Mouse (Mus musculus): ENCODE data around the gene Samd4b. TPM values are rescaled to one million over a fixed set of nuclear protein-coding genes. Genes with fewer than 3 reads are reported as not detected.

The Samd4b gene
- total and polyA plus RNA-seq, 2 experiments from 2014 or later, result 12.4 to 53.5 TPM

DNA sequence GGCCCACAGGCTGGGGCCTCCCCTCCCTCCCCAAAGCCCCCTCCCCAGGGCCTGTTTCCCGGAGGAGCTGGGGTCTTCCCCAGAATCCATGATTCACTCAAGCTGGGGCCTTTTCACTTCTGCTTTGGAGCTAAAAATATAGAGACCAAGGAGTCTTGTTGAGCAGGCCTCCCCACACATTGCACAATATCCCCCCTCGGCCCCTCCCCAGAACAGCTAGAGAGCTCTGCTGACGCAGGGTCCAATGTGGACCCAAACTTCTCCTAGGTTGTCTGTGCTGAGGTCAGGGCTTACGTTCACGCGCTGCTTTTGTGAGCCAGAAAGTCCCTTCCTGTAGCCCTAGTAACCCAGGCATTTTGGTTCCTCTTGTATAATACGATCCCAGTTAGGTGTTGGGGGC, 211.9 kb downstream of the Samd4b start:
- H3K4me1 ChIP-seq (ENCODE audit: control insufficient read depth, insufficient read depth), result peaks cover 25% of the 10 kb centered on the region
- H3K4me3 ChIP-seq (ENCODE audit: low read depth, low read length), result no peak overlapping the region
- no peak overlapping the region for H3K4me2 ChIP-seq (ENCODE audit: low read depth, low read length)
- H3K27ac ChIP-seq (ENCODE audit: low read depth), result peak overlapping the region; percentile 36; the same call in 1 of the 2 replicates
- no peaks in the 10 kb centered on the region for H3K27me3 ChIP-seq (ENCODE audit: control insufficient read depth, insufficient read depth, low read length)
- DNase-seq (ENCODE audit: low spot score) (no peak), ATAC-seq (ENCODE audit: insufficient read depth, low read depth) (no peak)
- no peak overlapping the region; the same call in 1 of the 2 replicates for H3K9ac ChIP-seq (replicated peaks; ENCODE audit: low read depth, low read length)
- WGBS, result 73% methylated on average over 7 of the region's 7 CpGs
- no peak for TF ChIP-seq CTCF (IDR thresholded peaks at IDR 0.05; ENCODE audit: low read depth)
- TF ChIP-seq EP300 (IDR thresholded peaks at IDR 0.05; ENCODE audit: low read depth), result no peak
- H3K36me3 ChIP-seq (replicated peaks; ENCODE audit: control insufficient read depth, insufficient read depth, low read length), result peaks cover 43% of the 10 kb centered on the region
- no peaks in the 10 kb centered on the region for H3K9me3 ChIP-seq (replicated peaks; ENCODE audit: control insufficient read depth, low read length)

DNA sequence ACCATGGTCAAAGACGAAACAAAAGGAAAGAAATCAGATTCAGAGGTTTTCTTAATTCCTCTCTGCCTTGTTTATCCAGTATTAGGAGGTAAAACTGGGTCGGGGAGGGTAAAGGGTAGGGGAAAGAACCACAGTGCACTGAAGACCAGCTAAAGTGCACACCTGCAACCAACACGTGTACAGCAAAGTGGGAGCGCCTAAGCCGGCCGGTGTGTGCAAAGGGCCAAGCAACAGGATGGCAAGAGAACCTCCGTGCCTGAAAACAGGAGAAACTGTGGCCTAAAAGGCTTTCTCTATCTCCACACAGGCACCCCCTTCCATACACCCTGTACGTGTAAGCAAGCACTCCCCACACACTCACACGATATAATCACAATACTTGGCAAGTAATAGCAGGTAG, 212.7 kb downstream of the Samd4b start:
- Histone ChIP-seq H3K4me1 (ENCODE audit: control insufficient read depth, insufficient read depth) (peaks cover 33% of the 10 kb centered on the region), H3K4me2 (ENCODE audit: low read depth, low read length) (no peak overlapping the region), H3K4me3 (ENCODE audit: low read depth, low read length) (no peak overlapping the region), H3K36me3 (replicated peaks; ENCODE audit: control insufficient read depth, insufficient read depth, low read length) (peaks cover 35% of the 10 kb centered on the region), H3K27ac (ENCODE audit: low read depth) (peak overlapping the region; percentile 36; the same call in 1 of the 2 replicates), H3K9ac (replicated peaks; ENCODE audit: low read depth, low read length) (no peak overlapping the region), H3K27me3 (ENCODE audit: control insufficient read depth, insufficient read depth, low read length) (no peaks in the 10 kb centered on the region), H3K9me3 (replicated peaks; ENCODE audit: control insufficient read depth, low read length) (no peaks in the 10 kb centered on the region)
- no peak for DNase-seq (ENCODE audit: low spot score)
- ATAC-seq (ENCODE audit: insufficient read depth, low read depth), result no peak
- 86% methylated on average over 9 of the region's 9 CpGs for WGBS
- no peak for TF ChIP-seq CTCF (IDR thresholded peaks at IDR 0.05; ENCODE audit: low read depth)
- no peak for TF ChIP-seq EP300 (IDR thresholded peaks at IDR 0.05; ENCODE audit: low read depth)

DNA sequence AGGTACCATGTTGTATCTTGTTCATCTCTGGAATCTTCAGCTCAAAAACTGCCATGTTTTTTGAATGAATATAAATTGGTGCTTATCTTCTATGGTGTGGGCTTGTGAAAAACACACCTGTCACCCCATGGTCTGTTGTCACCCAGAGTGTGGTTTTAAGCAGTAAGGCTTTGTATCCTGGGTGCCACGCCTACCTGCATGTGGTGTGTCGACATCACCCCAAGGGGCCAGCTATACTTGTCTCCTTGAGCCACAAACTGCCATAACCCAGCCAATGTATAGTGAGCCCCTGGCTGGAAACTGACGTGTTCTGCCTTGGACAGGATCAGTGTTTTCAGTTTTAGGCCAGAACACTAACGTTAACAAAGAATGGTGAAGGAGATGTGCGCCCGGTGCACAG, 213.8 kb downstream of the Samd4b start:
- 75% methylated on average over 6 of the region's 6 CpGs for WGBS
- Histone ChIP-seq H3K4me1 (ENCODE audit: control insufficient read depth, insufficient read depth) (peaks cover 39% of the 10 kb centered on the region), H3K27me3 (ENCODE audit: control insufficient read depth, insufficient read depth, low read length) (no peaks in the 10 kb centered on the region), H3K36me3 (replicated peaks; ENCODE audit: control insufficient read depth, insufficient read depth, low read length) (peaks cover 27% of the 10 kb centered on the region), H3K9me3 (replicated peaks; ENCODE audit: control insufficient read depth, low read length) (no peaks in the 10 kb centered on the region), H3K4me3 (ENCODE audit: low read depth, low read length) (no peak overlapping the region), H3K4me2 (ENCODE audit: low read depth, low read length) (no peak overlapping the region), H3K27ac (ENCODE audit: low read depth) (peak overlapping the region; percentile 100; the same call in 1 of the 2 replicates), H3K9ac (replicated peaks; ENCODE audit: low read depth, low read length) (no peak overlapping the region)
- no peak for TF ChIP-seq CTCF (IDR thresholded peaks at IDR 0.05; ENCODE audit: low read depth)
- no peak for TF ChIP-seq EP300 (IDR thresholded peaks at IDR 0.05; ENCODE audit: low read depth)
- ATAC-seq (ENCODE audit: insufficient read depth, low read depth), result no peak
- no peak for DNase-seq (ENCODE audit: low spot score)

DNA sequence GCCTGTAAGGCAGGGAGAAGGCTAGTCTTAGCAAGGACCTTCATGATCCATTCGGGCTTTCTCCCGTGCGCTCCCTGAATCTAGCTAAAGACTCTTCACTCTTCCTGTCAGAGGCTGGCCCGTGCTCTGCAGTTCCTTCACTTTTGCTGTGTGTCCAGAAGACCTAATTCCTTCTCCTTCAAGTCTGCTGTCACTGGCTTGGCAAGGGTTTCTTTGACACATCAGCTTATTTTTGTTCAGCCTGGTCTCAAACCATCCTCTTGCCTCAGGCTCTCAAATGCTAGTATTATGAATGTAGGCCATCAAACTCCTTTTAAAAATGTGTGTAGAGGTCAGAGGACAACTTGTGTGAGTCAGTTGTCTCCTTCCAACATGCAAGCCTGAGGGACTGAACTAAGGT, 214.3 kb downstream of the Samd4b start:
- Histone ChIP-seq H3K4me2 (ENCODE audit: low read depth, low read length) (no peak overlapping the region; the same call in 1 of the 2 replicates), H3K9me3 (replicated peaks; ENCODE audit: control insufficient read depth, low read length) (no peaks in the 10 kb centered on the region), H3K4me3 (ENCODE audit: low read depth, low read length) (no peak overlapping the region), H3K36me3 (replicated peaks; ENCODE audit: control insufficient read depth, insufficient read depth, low read length) (peaks cover 21% of the 10 kb centered on the region), H3K9ac (replicated peaks; ENCODE audit: low read depth, low read length) (no peak overlapping the region; the same call in 1 of the 2 replicates), H3K27me3 (ENCODE audit: control insufficient read depth, insufficient read depth, low read length) (no peaks in the 10 kb centered on the region), H3K27ac (ENCODE audit: low read depth) (peak overlapping the region; percentile 100), H3K4me1 (ENCODE audit: control insufficient read depth, insufficient read depth) (peaks cover 39% of the 10 kb centered on the region)
- 63% methylated on average over 4 of the region's 4 CpGs for WGBS
- no peak for DNase-seq (ENCODE audit: low spot score)
- no peak for TF ChIP-seq EP300 (IDR thresholded peaks at IDR 0.05; ENCODE audit: low read depth)
- no peak for TF ChIP-seq CTCF (IDR thresholded peaks at IDR 0.05; ENCODE audit: low read depth)
- no peak for ATAC-seq (ENCODE audit: insufficient read depth, low read depth)

DNA sequence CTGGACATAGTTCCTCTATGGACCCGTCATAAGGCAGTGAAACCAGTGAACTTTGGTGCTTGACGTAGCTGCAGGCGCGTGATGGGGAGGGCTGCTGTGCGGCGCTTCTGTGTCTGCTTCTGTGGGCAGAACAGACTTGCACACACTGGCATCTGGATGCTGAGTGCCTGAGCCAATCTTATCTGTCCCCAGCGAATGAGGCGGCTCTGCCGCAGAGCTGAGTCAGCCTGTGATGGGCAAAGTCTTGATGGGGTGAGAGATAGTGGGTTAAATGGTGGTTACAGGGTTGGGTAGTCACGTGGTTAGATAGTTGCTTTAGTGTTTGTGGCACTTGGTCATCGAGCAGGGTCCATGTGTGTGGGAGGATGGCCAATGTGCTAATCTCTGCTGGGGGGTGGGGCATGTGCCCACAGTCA, 215.0 kb downstream of the Samd4b start:
- no peaks in the 10 kb centered on the region for H3K9me3 ChIP-seq (replicated peaks; ENCODE audit: control insufficient read depth, low read length)

More for the DNA sequence above, 215.0 kb downstream of the Samd4b start:
- TF ChIP-seq CTCF (IDR thresholded peaks at IDR 0.05; ENCODE audit: low read depth) (no peak), EP300 (IDR thresholded peaks at IDR 0.05; ENCODE audit: low read depth) (no peak)
- ATAC-seq (ENCODE audit: insufficient read depth, low read depth) (peak; percentile 3; the same call in 1 of the 2 replicates), DNase-seq (ENCODE audit: low spot score) (peak; percentile 75)
- H3K4me3 ChIP-seq (ENCODE audit: low read depth, low read length), result 0 out of 2 replicates have a peak overlapping the region, but pooled peaks have one; percentile 3
- peaks cover 19% of the 10 kb centered on the region for H3K36me3 ChIP-seq (replicated peaks; ENCODE audit: control insufficient read depth, insufficient read depth, low read length)
- H3K4me2 ChIP-seq (ENCODE audit: low read depth, low read length), result peak overlapping the region; percentile 81
- 11% methylated on average over 11 of the region's 11 CpGs for WGBS
- peaks cover 39% of the 10 kb centered on the region for H3K4me1 ChIP-seq (ENCODE audit: control insufficient read depth, insufficient read depth)
- peak overlapping the region; percentile 100 for H3K27ac ChIP-seq (ENCODE audit: low read depth)
- peak overlapping the region; percentile 76; the same call in 1 of the 2 replicates for H3K9ac ChIP-seq (replicated peaks; ENCODE audit: low read depth, low read length)
- no peaks in the 10 kb centered on the region for H3K27me3 ChIP-seq (ENCODE audit: control insufficient read depth, insufficient read depth, low read length)

Data from heart, postnatal 0 days (tissue).